Mouse (Mus musculus) MEL-GATA-1-ER (cell line): Measurements from ENCODE around the gene Tmem189.
A peak's percentile ranks its signal among the peaks of the same experiment; 100 is the strongest.

Source experiments
- DNase-seq: peaks from one replicate; pipeline ENCODE4 v3.0.0-alpha.2; 2012; ENCODE audit warnings: low read depth; ENCODE audit errors: extremely low read depth

Gene Tmem189

GRCm38 (mm10) chr2:167702126-167702525, 12.5 kb upstream of the Tmem189 start:
- no peak for DNase-seq

- DNase-seq, result no peak
Observed at GRCm38 (mm10) chr2:167701472-167701871, 11.8 kb upstream of the Tmem189 start.

- no peak for DNase-seq
Observed at GRCm38 (mm10) chr2:167700018-167700417, 10.4 kb upstream of the Tmem189 start.

- peak; percentile 47 for DNase-seq
Observed at GRCm38 (mm10) chr2:167697902-167698301, 8.3 kb upstream of the Tmem189 start.

- no peak for DNase-seq
Observed at GRCm38 (mm10) chr2:167696143-167696542, 6.5 kb upstream of the Tmem189 start.

GRCm38 (mm10) chr2:167695491-167695890, 5.9 kb upstream of the Tmem189 start:
- DNase-seq, result no peak

- DNase-seq, result no peak
Observed at GRCm38 (mm10) chr2:167694963-167695362, 5.3 kb upstream of the Tmem189 start.

- no peak for DNase-seq
Observed at GRCm38 (mm10) chr2:167694244-167694643, 4.6 kb upstream of the Tmem189 start.

GRCm38 (mm10) chr2:167693540-167693939, 3.9 kb upstream of the Tmem189 start:
- DNase-seq, result no peak

- DNase-seq, result no peak
Observed at GRCm38 (mm10) chr2:167692831-167693230, 3.2 kb upstream of the Tmem189 start.

- DNase-seq, result no peak
Observed at GRCm38 (mm10) chr2:167691871-167692661, 2.4 kb upstream of the Tmem189 start.

- DNase-seq, result no peak
Observed at GRCm38 (mm10) chr2:167691410-167691809, 1.8 kb upstream of the Tmem189 start.

- no peak for DNase-seq
Observed at GRCm38 (mm10) chr2:167690962-167691311, 1.3 kb upstream of the Tmem189 start.

GRCm38 (mm10) chr2:167690219-167690961, 768 bp upstream of the Tmem189 start:
- no peak for DNase-seq

GRCm38 (mm10) chr2:167688498-167689451, 847 bp downstream of the Tmem189 start, which contains the start of gene Cebpb:
Gene Cebpb (plus strand): TSS chr2:167688915.
- no peak for DNase-seq

GRCm38 (mm10) chr2:167688126-167688497, 1.5 kb downstream of the Tmem189 start:
- DNase-seq, result no peak

- no peak for DNase-seq
Observed at GRCm38 (mm10) chr2:167687651-167688101, 1.9 kb downstream of the Tmem189 start.

GRCm38 (mm10) chr2:167687250-167687586, 2.4 kb downstream of the Tmem189 start:
- DNase-seq, result no peak

- no peak for DNase-seq
Observed at GRCm38 (mm10) chr2:167686382-167687249, 3.0 kb downstream of the Tmem189 start.

- DNase-seq, result no peak
Observed at GRCm38 (mm10) chr2:167685865-167686264, 3.8 kb downstream of the Tmem189 start.

- no peak for DNase-seq
Observed at GRCm38 (mm10) chr2:167685137-167685536, 4.5 kb downstream of the Tmem189 start.
